Mouse (Mus musculus) heart, postnatal 0 days (tissue): ENCODE measurements around the gene Gm21969. TPM values are rescaled to one million over a fixed set of nuclear protein-coding genes. Genes with fewer than 3 reads are reported as not detected.
A peak's percentile ranks its signal among the peaks of the same experiment; 100 is the strongest.

Source experiments
- ATAC-seq: fragments of 200-750 bp; cut with Nextera tagmentation; 2 replicates; pipeline ENCODE4 v1.8.0; 2017; ENCODE audit warnings: low read depth, moderate number of reproducible peaks, moderate library complexity; ENCODE audit not compliant: insufficient read depth
- DNase-seq: peaks from one replicate; pipeline ENCODE4 v3.0.0-alpha.2; 2016; ENCODE audit warnings: low spot score
- H3K27ac ChIP-seq: fragments of 300-500 bp; sonication (generic); 2 replicates; pipeline ENCODE4 v1.5.1; 2014; ENCODE audit warnings: low read depth, mild to moderate bottlenecking
- H3K27me3 ChIP-seq: fragments of 300-500 bp; sonication (generic); 2 replicates; pipeline ENCODE4 v1.6.1; 2014; ENCODE audit warnings: low read length, mixed read lengths; ENCODE audit not compliant: control insufficient read depth, insufficient read depth
- H3K36me3 ChIP-seq: fragments of 300-500 bp; sonication (generic); replicated peaks from 2 replicates; pipeline ENCODE4 v1.6.1; 2014; ENCODE audit warnings: low read length, mixed read lengths; ENCODE audit not compliant: control insufficient read depth, insufficient read depth
- H3K4me1 ChIP-seq: fragments of 300-500 bp; sonication (generic); 2 replicates; pipeline ENCODE4 v1.6.1; 2014; ENCODE audit warnings: antibody characterized with exemption; ENCODE audit not compliant: control insufficient read depth, insufficient read depth
- H3K4me2 ChIP-seq: fragments of 300-500 bp; sonication (generic); 2 replicates; pipeline ENCODE4 v1.6.1; 2014; ENCODE audit warnings: low read depth, mild to moderate bottlenecking, low read length, moderate library complexity
- H3K4me3 ChIP-seq: fragments of 300-500 bp; sonication (generic); 2 replicates; pipeline ENCODE4 v1.5.1; 2014; ENCODE audit warnings: low read depth, low read length
- H3K9ac ChIP-seq: fragments of 300-500 bp; sonication (generic); replicated peaks from 2 replicates; pipeline ENCODE4 v1.6.1; 2014; ENCODE audit warnings: low read depth, low read length, mixed read lengths
- H3K9me3 ChIP-seq: fragments of 300-500 bp; sonication (generic); replicated peaks from 2 replicates; pipeline ENCODE4 v1.6.1; 2016; ENCODE audit warnings: low read length; ENCODE audit not compliant: control insufficient read depth
- CTCF ChIP-seq: IDR thresholded peaks from 2 replicates; pipeline ENCODE4 v1.5.1; 2016; ENCODE audit warnings: antibody characterized with exemption, control low read depth, low read depth
- EP300 ChIP-seq: IDR thresholded peaks from 2 replicates; pipeline ENCODE4 v1.6.1; 2016; ENCODE audit warnings: antibody characterized with exemption, low read depth
- WGBS: fragments of 180-500 bp; shearing (Covaris S2); extraction: QIAGEN DNeasy Blood & Tissue Kit; methylation state at CpG from one replicate; pipeline ENCODE4 v1.1.7; 2014; 5-methylcytosine and 5-hydroxymethylcytosine counted together
- polyA plus RNA-seq: library from polyadenylated mRNA; unstranded; fragments of >200 nt; fragmentation: Nextera tagmentation; extraction: Ambion mirVana; gene quantifications from 2 replicates; pipeline ENCODE4 v1.2.1, GENCODE M21; 2015
- total RNA-seq: library from RNA; depleted of rRNA; stranded (reverse); fragments of >200 nt; gene quantifications from 2 replicates; pipeline ENCODE4 v1.2.3, GENCODE M21; 2014; ENCODE audit warnings: low replicate concordance

Gm21969 gene
- total and polyA plus RNA-seq, 2 experiments from 2014 or later = not detected

DNA sequence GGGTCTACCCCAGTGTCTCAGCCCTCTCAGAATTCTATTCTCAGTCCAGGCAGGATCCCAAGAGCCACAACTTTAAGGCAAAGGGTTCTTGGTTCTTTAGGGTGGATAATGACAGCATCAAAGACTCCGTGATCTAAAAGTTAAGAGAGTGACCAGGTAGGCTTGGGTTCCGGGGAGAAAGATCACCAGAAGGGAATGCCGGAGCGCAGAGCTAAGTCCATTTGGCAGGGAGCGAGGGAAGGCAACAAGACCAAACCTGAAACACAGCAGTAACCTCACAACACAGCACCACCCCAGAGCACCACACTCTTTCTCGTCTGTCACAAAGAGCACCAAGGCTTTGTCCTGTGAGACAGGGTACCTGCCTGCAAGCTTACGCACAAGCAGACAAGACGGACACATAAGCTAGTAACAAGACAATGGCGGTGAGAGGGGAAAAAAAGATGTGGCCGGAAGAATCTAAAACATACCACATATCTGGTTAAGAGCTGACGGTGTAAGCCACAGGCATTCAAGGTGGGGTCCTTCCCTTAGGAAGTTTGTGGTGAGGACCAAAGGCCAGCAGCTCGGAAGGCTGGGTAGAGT lies 30.0 kb upstream of the Gm21969 start:
- no peak overlapping the region for H3K27ac ChIP-seq
- TF ChIP-seq EP300 (no peak), CTCF (no peak)
- DNase-seq (no peak), ATAC-seq (no peak)
- no peak overlapping the region for H3K4me2 ChIP-seq
- no peaks in the 10 kb centered on the region for H3K36me3 ChIP-seq
- 83% methylated on average over 12 of the region's 12 CpGs for WGBS
- no peak overlapping the region for H3K4me3 ChIP-seq
- H3K9ac ChIP-seq = no peak overlapping the region
- H3K9me3 ChIP-seq = no peaks in the 10 kb centered on the region
- peaks cover 10% of the 10 kb centered on the region; the same call in 1 of the 2 replicates for H3K4me1 ChIP-seq
- H3K27me3 ChIP-seq = peaks cover 3% of the 10 kb centered on the region; the same call in 1 of the 2 replicates

DNA sequence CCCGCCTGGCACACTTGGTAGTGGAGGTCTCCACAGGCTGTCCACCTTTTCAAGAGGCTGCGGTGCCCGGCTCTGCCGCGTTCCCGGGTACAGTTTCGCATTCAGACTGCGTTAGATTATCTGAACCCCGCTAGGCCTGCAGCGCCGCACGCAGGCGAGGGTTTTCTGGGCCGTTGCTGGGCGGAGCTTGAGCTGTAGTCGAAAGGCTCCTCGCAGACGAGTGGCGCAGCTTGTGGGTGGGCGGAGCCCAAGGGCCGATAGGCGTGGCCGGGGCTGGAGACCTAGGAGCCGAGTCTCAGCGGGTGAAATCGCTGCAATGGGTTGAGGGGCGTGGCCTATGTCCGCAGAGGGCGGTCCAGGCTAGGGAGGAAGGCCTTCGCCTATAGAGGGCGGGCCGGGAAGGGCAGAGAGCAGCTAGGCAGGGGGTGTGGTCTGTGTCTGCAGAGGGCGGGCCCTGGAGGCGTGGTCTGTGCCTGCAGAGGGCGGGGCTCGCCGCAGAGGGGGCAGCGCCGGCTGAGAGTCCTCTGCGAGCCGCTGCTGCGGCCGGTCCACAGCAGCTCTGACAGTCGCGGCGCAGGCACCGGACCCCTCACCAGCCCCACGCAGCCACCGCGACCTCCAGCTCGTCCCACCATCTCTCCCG lies 28.7 kb upstream of the Gm21969 start:
- peak; percentile 99 for DNase-seq
- H3K36me3 ChIP-seq = no peaks in the 10 kb centered on the region
- under 1% methylated on average over 48 of the region's 52 CpGs for WGBS
- ATAC-seq = peak; percentile 97
- peak; percentile 56 for TF ChIP-seq CTCF
- no peak for TF ChIP-seq EP300
- H3K27me3 ChIP-seq = no peaks in the 10 kb centered on the region
- no peaks in the 10 kb centered on the region for H3K9me3 ChIP-seq
- H3K27ac ChIP-seq = peak overlapping the region; percentile 84
- peaks cover 14% of the 10 kb centered on the region for H3K4me1 ChIP-seq
- H3K9ac ChIP-seq = peak overlapping the region; percentile 81
- peak overlapping the region; percentile 73 for H3K4me3 ChIP-seq
- H3K4me2 ChIP-seq = peak overlapping the region; percentile 95

DNA sequence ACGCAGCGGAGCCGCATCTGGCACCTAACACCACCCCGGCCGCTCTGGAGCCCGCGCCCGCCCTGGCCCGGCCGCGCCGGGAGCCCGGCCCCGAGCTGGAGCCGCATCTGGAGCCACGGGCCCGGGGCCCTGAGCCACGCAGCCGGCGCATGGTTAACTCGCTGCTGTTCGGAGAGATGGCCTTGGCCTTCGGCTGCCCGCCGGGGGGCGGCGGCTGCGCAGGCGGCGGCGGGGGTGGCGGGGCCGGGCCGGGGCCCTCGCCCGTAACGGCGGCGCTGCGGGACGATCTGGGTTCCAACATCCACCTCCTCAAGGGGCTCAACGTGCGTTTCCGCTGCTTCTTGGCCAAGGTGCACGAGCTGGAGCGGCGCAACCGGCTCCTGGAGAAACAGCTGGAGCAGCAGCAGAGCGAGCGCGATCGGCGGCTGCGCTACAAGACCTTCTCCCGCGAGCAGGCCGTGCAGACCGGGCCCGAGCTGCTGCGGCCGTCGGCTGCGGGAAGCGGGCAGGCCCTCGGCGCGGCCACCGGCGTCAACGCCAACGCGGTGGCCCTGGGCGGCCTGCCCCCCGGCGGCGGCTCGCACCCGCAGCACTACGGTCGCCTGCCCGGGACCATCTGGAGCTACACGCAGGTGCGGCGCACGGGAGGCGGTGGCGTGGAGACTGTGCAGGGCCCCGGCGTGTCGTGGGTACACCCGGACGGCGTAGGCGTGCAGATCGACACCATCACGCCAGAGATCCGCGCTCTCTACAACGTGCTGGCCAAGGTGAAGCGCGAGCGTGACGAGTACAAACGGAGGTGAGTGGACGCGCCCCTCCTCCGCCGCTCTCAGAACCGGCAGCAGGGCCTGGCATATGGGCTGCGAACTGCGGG lies 27.9 kb upstream of the Gm21969 start:
- Histone ChIP-seq H3K36me3 (no peaks in the 10 kb centered on the region), H3K4me1 (peaks cover 21% of the 10 kb centered on the region), H3K4me3 (peak overlapping the region; percentile 73), H3K27ac (peak overlapping the region; percentile 84), H3K9ac (peak overlapping the region; percentile 81), H3K27me3 (no peaks in the 10 kb centered on the region), H3K9me3 (no peaks in the 10 kb centered on the region), H3K4me2 (peak overlapping the region; percentile 95)
- DNase-seq = no peak
- under 1% methylated on average over 101 of the region's 111 CpGs for WGBS
- peak; percentile 23 for ATAC-seq
- TF ChIP-seq CTCF = no peak
- no peak for TF ChIP-seq EP300

DNA sequence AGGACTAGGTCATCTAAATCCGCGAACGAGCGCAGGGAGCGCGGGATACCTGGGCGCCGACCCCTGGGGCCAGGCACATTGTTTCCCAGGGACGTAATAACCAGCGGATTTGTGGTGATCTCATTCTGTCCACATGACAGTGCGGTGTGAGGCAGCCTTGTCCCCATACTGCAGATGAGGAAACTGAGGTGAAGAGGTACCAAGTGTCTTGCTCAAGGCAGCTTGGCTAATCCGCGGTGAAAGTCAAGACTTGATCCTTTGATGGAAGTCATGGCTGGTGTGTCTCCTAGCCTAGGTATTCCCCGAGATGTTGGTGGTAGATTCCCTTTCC lies 27.3 kb upstream of the Gm21969 start:
- TF ChIP-seq EP300 (no peak), CTCF (no peak)
- H3K4me1 ChIP-seq = peaks cover 27% of the 10 kb centered on the region
- ATAC-seq (no peak), DNase-seq (peak; percentile 30)
- H3K9ac ChIP-seq = peak overlapping the region; percentile 81
- WGBS = 7% methylated on average over 14 of the region's 14 CpGs
- H3K27me3 ChIP-seq = no peaks in the 10 kb centered on the region
- no peaks in the 10 kb centered on the region for H3K36me3 ChIP-seq
- H3K4me3 ChIP-seq = peak overlapping the region; percentile 73
- H3K27ac ChIP-seq = peak overlapping the region; percentile 84
- peak overlapping the region; percentile 95 for H3K4me2 ChIP-seq
- no peaks in the 10 kb centered on the region for H3K9me3 ChIP-seq

DNA sequence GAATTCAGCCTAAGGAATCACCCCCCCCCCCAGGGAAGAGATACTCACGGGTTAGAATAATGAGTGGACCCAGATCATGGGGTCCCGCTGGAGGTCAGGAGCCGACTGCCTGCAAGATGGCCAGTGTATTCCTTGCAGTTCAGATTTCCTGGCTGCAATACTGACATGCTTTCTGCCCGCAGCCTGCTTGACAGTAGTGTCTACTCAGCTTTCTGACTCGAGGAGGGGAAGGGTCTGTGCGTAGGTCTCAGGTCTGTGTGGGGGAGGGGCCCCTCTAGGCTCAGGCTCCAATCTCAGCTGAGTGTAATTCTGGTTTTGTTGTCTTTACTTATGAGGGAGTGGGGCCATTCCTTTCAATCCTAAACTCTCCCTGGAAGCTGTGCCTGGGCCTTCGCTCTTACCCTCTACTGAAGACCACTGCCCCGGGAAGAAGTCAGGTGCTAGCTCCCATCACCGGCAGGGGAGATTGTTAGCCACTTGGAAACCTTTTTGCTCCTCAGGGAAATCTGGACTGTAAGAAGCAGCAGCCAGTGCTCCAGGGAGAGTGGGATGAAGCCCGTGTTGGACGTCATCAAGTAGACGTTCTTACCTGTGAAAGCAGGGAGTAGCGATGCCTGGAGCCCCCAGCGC lies 26.6 kb upstream of the Gm21969 start:
- H3K4me1 ChIP-seq = peaks cover 33% of the 10 kb centered on the region
- peak overlapping the region; percentile 73 for H3K4me3 ChIP-seq
- peak overlapping the region; percentile 95 for H3K4me2 ChIP-seq
- ATAC-seq (no peak), DNase-seq (no peak)
- 52% methylated on average over 14 of the region's 14 CpGs for WGBS
- H3K9me3 ChIP-seq = no peaks in the 10 kb centered on the region
- H3K27me3 ChIP-seq = no peaks in the 10 kb centered on the region
- no peak overlapping the region for H3K27ac ChIP-seq
- H3K9ac ChIP-seq = 0 out of 2 replicates have a peak overlapping the region, but pooled peaks have one; percentile 81
- TF ChIP-seq EP300 (no peak), CTCF (no peak)
- no peaks in the 10 kb centered on the region for H3K36me3 ChIP-seq
